Mouse (Mus musculus): ENCODE data around the gene Plod3.

Plod3 gene

GRCm38 (mm10) chr5:137015913-137016312 lies 29.1 kb downstream of the Plod3 start:
- in situ Hi-C loops (cut with MboI, MseI): loop anchor here (5.0 kb wide), 1 partner anchor 86 kb away; no protein-coding TSS in a partner anchor

GRCm38 (mm10) chr5:137024318-137024717 lies 37.5 kb downstream of the Plod3 start:
- in situ Hi-C loops (cut with MboI, MseI): no loop called here

GRCm38 (mm10) chr5:137025132-137025531 lies 38.3 kb downstream of the Plod3 start:
- in situ Hi-C loops (cut with MboI, MseI): no loop called here

DNA sequence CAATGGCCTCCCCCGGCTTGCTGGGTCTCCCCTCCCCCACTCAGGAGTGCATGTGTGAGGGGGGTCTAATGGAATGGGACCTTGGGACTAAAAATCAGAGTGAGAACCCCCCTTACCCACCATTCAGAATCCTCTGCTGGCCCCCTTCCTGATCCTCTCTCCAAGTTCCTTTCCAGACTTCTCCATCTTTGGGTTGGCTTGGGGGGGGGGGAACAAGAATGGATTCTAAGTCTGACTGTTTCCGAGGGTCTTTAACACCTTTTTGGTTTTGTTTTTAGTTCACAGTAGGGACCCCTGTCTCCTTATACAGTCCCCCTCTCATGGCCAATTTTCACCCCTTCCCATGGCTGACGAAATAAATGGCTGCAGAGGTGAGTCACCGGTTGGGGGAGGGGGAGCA lies 39.3 kb downstream of the Plod3 start, which contains the start of gene Vgf:
Vgf (plus strand) TSS at position 301 of the 400 bp plus-strand sequence.
- in situ Hi-C loops (cut with MboI, MseI): no loop called here

DNA sequence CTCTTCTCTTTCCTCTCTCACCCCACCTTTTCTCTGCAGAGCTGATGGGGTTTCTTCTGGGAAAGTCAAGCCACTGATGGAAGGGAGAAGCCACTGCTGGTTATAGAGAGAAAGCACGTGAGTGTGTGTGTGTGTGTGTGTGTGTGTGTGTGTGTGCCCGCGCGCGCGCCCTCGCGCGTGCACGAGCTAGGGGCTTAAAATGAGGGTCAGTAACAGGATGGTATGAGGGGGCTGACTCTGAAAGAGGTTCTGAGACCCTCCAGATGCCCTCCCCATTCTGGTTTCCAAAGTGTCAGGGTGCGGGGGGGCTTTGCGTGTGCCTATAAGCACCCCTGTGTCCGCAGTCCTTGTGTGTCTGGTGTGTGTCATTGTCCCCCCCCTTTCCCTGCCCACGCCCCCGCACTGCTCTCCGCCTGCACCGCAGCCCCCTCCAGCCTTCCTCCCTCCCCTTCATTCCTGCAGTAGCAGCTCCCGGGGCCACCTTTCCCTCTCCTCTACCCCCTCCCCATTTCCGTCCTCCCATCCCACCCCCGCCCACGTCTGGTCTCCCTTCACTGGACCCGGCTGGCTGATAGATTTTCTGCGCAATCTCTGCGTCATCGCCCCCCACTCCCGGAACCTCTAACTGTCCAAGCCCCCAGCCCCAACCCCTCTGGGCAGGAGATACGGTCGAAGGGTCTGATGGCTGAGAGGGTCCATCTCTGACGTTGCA lies 41.9 kb downstream of the Plod3 start:
- in situ Hi-C loops (cut with MboI, MseI): no loop called here

- in situ Hi-C loops (cut with MboI, MseI): no loop called here
Observed at GRCm38 (mm10) chr5:137029273-137029585, 42.4 kb downstream of the Plod3 start.

- in situ Hi-C loops (cut with MboI, MseI): no loop called here
Observed at GRCm38 (mm10) chr5:137029643-137030415, 43.0 kb downstream of the Plod3 start.

GRCm38 (mm10) chr5:137030416-137030810 lies 43.6 kb downstream of the Plod3 start:
- in situ Hi-C loops (cut with MboI, MseI): no loop called here

- in situ Hi-C loops (cut with MboI, MseI): no loop called here
Observed at GRCm38 (mm10) chr5:137031076-137032032, 44.5 kb downstream of the Plod3 start.

DNA sequence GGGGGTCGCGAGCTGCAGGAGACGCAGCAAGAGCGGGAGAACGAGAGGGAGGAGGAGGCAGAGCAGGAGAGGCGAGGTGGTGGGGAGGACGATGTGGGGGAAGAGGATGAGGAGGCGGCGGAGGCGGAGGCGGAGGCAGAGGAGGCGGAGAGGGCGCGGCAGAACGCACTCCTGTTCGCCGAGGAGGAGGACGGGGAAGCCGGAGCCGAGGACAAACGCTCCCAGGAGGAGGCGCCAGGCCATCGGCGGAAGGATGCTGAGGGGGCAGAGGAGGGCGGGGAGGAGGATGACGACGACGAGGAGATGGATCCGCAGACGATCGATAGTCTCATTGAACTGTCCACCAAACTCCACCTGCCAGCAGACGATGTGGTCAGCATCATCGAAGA lies 45.2 kb downstream of the Plod3 start:
- in situ Hi-C loops (cut with MboI, MseI): no loop called here

DNA sequence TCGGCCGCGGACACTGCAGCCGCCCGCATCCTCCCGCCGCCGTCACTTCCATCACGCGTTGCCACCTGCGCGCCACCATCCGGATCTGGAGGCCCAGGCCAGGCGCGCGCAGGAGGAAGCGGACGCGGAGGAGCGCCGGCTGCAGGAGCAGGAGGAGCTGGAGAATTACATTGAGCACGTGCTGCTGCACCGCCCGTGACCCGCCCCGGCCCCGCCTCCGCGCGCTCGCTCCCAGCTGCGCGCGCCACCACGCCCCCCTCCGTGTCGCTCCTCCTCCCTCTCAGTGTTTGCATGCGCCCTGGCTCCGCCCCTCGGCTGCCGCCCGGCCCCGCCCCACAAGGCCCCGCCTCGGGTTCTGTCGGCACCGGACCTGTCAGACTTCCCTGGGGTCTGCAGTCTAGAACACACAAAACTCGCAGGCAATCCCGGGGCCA lies 45.8 kb downstream of the Plod3 start:
- in situ Hi-C loops (cut with MboI, MseI): no loop called here

GRCm38 (mm10) chr5:137036211-137036610 lies 49.4 kb downstream of the Plod3 start:
- in situ Hi-C loops (cut with MboI, MseI): no loop called here

DNA sequence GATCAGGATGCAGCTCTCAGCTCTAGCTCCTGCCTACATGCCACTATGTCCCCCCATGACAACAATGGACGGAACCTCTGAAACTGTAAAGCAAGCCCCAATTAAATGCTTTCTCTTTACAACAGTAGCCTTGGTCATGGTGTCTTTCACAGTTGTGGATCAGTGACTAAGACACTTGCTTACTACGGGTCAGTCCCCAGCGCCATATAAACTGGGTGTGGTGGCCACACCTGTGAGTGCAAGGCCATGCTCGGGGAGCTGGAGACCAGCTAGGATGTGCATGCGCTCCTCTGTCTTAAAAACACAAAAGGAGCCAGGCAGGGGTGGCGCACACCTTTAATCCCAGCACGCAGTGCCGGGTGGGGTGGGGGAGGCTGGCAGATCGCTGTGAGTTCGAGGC lies 52.6 kb downstream of the Plod3 start:
- in situ Hi-C loops (cut with MboI, MseI): no loop called here

- in situ Hi-C loops (cut with MboI, MseI): no loop called here
Observed at GRCm38 (mm10) chr5:137041442-137041841, 54.6 kb downstream of the Plod3 start.

DNA sequence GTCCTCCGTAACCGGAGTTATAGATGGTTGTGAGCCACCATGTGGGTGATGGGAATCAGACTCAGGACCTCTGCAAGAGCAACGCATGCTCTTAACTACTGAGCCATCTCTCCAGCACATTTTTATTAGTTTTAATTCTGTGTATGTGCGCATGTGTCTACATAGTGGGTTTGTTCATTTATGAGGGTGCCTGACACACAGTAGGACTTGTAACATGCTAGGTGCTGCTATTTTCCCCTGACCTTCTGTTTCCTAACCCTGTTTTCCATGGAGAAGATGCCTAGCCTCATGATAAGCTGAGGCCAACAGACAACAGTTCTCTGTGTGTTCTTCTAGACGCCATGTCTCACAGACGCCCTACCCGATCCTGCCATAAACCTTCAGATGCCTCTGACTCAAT lies 57.2 kb downstream of the Plod3 start:
- in situ Hi-C loops (cut with MboI, MseI): no loop called here

DNA sequence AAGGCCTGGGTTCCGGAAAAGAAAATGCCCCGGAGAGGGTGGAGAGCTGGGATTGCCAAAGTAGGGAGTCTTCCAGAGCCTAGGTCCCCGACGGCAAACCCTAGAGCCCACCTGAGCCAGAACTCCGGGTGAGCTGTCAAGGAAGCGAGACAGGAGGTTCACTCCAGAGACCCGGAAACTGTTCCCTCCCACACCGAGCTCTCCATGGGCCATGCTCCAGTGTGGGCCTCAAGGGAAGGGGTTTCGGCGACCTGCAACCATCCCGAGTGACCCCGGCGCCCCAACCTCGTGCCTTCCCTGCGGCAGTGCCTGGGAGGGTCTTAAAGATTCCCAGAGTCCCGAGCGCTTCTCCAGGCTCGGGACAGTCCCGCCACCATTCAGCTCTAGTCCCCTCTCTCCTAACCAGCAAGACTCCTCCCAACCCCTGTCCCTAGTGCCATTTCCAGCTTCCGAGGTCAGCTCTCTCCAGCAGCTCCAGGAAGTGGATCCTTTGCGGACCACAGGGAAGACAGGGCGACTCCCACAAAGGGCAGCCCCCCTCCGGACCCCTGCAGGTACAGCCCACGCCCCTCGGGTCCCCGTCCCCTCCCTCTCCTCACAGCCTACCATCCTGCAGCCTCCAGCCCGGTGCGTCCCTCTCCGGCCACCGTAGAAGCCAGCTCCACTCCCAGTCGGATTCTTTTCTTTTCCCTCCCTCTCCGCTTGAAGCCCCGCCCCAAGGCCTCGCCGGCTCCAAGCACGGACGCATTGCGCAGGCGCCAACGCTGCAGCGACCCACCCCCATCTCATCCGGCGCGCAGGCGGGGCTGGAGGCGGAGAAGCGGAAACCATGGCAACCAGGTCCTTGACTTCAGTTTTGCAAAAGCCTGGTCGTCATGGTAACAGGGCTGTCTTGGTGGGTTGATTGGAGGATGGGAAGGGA lies 58.8 kb downstream of the Plod3 start, which contains the start of gene Ap1s1:
Ap1s1 (minus strand) TSS at position 734 of the 922 bp plus-strand sequence.
- in situ Hi-C loops (cut with MboI, MseI): no loop called here

Measured in T-helper 1 cell (primary cell).